Mouse (Mus musculus) spleen, adult 2 months (tissue): ENCODE data around the gene Phka2.

Experiments
- CTCF ChIP-seq: fragments of 200-500 bp; IDR thresholded peaks from 2 replicates; pipeline ENCODE4 v1.5.1; 2011; ENCODE audit warnings: mild to moderate bottlenecking, inconsistent platforms; ENCODE audit not compliant: insufficient read depth, insufficient read length, insufficient replicate concordance; ENCODE audit errors: extremely low read depth
- POLR2A ChIP-seq: fragments of 200-500 bp; IDR thresholded peaks from 2 replicates; pipeline ENCODE4 v1.6.1; 2011; ENCODE audit warnings: low read depth, low read length, inconsistent platforms

DNA sequence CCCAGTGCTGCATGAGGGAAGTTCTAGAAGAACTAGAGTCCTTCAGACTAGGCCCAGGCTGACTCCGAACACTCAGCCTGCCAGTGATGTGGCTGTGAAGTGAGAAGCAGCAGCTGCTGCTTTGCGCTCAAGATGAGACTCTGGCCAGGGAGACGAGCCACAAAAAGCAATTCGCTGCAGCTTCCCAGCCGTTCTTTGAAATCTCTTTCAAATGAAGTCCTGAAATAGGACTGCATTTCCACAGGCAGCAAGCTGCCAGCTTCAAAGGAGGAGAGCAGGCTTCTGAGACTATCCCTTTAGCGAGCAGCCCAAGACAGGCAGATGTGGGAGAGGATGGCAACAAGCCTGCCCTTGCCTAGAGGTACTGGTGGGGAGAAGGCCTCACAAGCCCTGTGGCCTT lies 91.0 kb downstream of the Phka2 start:
- TF ChIP-seq POLR2A (no peak), CTCF (no peak)
